Mouse (Mus musculus) left cerebral cortex, adult 8-10 months (tissue): ENCODE results near the gene Tagln. TPM values are rescaled to one million over a fixed set of nuclear protein-coding genes. Genes with fewer than 3 reads are reported as not detected.

ENCODE experiments used
- DNase-seq, 2 experiments: peaks; one replicate each; pipeline ENCODE4 v3.0.0; 2022; ENCODE audit warnings: low spot score in 2 of 2
- total RNA-seq, 4 experiments: library from RNA; stranded (reverse); gene quantifications; 2 replicates each; pipeline ENCODE4 v1.2.4; 2022

Tagln gene
- total RNA-seq = 10 to 100 TPM in 1 of 4 experiments, 1 to 10 TPM in 3; 8.9 to 17.1 (median 9.1) TPM

DNA sequence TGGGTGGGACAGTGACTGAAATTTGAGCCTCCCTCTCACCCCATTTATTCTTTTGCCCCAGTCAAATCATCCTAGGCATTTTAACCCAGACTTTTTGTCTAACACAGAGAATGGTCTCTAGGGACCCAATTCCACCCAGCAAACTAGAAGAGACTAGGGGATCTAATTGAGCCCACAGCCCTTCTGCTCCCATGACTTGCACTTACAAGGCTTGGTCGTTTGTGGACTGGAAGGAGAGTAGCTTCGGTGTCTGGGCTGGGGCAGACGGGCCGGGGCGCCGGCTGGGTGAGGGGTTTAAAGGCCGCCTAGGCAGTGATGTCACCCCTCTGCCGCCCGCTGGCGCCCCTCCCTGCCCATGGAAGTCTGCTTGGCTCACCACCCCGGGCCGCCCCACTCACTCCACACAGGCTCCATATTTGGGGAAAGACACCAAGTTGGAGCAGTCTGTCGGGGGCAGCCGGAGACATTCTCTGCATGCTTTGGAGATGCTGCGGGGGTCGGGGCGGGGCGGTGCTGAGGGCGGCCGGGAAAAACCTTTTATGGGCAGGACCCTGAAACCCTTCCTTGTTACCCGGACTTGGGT, at the start of gene Tagln:
Gene Tagln (minus strand): TSS at position 431 of the 583 bp plus-strand sequence.
- no peak for DNase-seq

- DNase-seq = peak in 1 of 2 experiments; percentile 32
These were observed 49.3 kb upstream of the Tagln start for GRCm38 (mm10) chr9:45985229-45985567.

- DNase-seq = peak; percentile 76 to 87
These were observed 48.8 kb upstream of the Tagln start for GRCm38 (mm10) chr9:45984409-45985228.

DNA sequence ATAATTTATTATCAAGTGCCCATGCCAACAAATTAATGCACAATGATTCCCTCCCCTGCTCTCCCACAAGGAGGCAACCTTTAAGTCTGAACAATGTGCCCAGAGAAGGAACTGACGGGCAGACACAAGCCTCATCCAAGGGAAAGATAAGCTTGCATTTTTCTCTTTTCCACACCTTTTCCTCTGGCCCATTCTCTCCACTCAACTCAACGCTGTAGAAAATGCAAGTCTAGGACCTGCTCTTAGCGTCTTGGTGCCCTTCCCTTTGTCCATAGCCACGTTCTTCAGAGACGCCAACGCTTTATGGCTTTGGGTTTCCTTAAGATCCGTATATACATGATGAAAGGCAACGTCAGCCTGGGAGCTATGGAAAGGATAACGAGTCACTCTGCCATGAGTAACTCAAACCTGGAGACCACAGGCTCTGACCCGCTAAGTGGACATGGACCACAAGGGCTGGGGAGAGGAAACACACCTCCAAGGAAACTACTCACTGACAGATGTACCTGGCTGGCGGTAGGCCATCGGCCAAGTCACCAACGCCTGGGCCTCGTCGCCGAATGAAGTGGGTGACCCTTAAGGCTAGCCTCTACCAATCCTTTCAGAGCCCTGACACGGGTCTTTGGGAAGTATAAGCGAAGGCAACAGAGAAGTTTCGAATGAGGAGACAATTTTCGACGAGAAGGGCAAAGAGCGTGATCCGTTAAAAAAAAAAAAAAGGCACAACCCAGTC, 48.0 kb upstream of the Tagln start:
- no peak for DNase-seq

GRCm38 (mm10) chr9:45981331-45981730, 45.5 kb upstream of the Tagln start:
- no peak for DNase-seq

GRCm38 (mm10) chr9:45980611-45981010, 44.8 kb upstream of the Tagln start:
- DNase-seq = no peak

DNA sequence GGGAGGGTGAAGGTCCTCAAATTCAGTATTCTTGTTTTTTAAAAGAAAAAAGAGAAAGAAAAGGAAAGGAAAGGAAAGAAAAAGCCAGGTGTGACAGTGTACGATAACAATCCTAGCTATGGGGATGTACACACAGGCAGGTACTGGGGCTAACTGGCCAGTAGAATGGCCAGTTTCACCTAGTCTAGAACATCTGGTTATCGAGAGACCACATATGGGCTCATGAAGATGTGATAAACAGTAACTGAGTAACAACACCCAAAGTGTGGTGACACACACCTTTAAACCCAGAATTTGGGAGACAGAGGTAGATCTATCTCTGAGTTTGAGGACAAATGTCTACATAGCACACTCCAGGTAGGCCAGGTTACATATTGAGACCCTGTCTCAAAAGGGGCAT, 43.9 kb upstream of the Tagln start:
- no peak for DNase-seq

GRCm38 (mm10) chr9:45976884-45977283, 41.0 kb upstream of the Tagln start:
- no peak for DNase-seq

DNA sequence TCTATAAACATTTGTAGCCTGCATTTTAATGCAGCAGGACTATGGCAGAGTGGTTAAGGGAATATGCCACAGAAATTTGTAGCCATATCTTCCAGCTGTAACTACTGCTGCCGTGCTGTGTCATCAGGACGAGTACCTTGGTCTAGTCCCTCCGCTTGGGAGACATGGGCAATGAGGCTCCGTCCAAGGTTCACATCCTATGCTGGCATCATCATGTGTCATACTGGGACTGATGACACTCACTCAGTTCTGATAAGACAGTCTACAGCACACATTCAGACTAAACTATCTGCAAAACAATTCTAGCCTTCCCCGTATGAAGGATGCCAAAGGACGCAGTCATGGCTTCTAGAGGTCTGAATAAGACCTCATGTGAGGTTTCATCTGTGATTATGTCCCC, 27.7 kb upstream of the Tagln start:
- DNase-seq = no peak

GRCm38 (mm10) chr9:45961855-45962254, 26.0 kb upstream of the Tagln start:
- no peak for DNase-seq

DNA sequence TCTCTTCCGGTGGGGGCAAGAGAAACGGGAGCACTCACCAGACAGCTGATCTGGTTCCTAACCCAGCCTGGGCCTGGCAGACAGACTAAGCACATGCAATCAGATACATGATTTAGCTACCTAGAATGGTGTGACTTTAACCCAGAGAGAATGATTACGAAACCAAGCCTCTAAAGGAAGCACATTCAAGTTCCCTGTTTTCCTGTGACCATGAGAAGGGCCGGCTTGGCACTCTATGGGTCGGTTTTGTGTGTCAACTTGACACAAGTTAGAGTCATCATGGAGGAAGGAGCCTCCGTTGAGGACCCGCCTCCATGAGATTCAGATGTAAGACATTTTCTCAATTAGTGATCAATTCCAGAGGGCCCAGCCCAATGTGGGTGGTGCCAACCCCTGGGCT, 23.8 kb upstream of the Tagln start:
- no peak for DNase-seq

GRCm38 (mm10) chr9:45958851-45959250, 23.0 kb upstream of the Tagln start:
- DNase-seq = no peak

DNA sequence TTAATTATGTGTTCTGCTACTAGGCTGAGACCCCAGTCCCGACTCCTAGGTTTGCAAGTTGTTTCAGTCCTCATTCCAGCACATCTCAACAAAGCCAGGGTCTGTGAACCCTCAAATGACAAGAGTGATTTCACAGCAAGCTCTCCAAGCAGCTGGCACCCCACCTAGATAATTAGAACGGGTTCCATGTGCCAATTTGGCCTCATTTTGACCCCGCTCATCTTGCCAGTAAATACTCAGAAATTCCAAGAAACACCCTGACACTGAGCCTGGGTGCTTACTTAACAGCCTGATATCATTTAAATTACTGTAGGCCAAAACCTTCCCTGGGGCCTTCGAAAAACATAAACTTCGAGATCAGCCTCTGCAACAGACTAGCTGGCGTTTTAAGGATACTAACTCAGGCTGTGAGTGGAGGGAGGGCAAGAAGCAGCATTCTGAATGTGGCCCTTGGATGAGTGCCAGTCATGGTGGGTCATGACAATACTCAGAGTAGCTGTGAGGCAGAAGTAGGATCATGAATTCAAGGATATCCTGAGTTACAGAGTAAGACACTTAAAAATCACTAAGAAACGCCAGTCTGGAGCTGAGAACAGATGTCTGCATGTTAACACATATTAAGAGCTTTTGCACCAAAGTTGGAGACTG, 22.3 kb upstream of the Tagln start:
- no peak for DNase-seq

- peak; percentile 77 to 90 for DNase-seq
These were observed 19.5 kb upstream of the Tagln start, which contains the start of gene Sidt2 for GRCm38 (mm10) chr9:45955107-45955963. TSS of gene Sidt2 (minus strand) at chr9:45955258.

DNA sequence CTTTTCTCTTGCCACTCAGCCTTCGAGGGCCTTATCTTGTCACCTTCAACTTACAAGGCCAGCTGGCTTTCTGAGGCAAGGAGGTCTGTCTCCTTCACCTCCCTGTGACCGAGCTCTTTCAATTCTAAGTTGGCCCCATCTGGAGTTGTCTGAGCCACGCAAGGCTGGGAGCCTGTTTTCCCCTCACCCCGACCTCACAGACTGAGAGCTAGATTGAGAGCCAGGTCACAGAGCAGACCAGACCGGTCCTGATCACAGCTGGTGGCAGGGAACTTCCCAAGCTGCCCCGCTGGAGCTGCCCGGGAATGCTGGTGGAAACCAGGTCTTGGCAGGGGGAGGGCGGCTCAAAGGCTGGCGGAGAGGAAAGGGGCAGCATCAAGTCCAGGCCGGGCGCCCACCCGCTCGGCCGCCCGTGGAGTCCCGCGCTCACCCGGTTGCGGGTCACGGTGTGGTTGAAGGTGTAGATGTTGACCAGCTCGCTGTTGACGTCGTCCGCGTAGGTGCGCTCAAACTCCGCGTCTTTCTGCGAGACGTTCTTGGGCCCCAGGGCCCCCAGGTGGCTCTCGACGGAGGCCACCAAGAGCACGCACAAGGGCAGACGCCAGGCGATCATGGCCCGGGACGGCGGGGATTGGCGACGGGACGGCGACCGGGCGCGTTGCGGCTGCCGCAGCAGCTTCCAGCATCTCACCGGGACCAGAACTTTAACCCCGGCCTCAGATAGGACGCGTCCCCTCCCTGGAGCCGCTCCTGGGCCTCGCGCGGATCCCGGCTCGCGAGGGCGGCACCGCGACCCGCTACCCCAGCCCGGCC, 18.6 kb upstream of the Tagln start:
- DNase-seq = peak; percentile 47 to 51

DNA sequence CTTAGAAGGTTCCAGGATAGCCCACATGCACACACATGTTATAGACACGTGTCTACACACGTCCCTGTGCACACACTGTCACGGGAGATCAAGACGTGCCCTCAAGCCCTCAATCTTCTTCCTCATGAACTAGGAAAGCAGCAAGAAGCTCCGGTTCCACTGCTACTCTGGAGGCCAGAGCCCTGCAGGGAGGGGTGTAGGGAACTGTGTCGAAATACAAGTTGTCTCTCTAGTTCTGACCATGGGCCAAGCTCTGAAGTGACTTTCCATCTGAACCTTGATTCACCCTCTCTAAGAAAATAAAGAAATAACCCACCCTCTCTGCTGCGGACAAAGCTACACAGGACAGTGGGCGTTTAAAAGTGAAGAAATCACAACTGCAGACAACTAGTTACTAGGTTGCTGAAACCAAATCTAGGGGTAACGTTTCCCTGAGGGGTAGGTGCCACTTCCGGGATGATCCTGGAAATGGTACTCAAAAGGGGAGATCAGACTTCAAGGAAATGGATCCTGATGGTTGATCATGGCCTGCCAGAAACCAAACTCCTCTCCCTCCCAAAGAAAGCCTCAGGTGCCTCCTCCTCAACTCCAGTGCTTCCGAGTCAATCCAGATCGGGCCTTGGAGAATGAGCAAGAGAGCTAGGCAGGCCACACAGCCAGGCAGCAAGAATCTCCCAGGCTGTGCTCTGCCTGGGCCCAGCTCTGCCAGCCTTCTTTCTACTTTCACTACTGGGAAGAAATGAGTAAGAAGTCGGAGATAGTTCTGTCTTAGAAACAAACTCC, 17.8 kb upstream of the Tagln start:
- no peak for DNase-seq

DNA sequence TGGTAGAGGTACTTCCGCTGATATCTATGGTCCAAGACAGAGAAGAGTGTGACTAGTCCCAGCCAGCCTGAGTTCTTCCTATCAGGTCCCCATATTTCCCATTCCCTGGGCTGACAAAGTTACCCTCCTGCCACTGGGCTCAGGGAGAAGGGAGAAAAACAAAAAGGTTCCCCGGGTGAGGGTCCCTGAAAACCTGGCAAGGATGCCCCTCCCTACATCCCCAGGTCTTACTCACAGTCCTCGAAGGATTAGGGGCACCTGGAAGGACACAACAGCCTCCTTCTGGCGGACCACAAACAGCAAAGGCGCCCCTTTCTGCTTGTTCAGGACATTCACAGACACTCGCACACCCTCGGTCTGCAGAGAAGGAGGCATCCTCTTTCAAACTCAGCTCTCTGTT, 17.0 kb upstream of the Tagln start:
- DNase-seq = no peak

DNA sequence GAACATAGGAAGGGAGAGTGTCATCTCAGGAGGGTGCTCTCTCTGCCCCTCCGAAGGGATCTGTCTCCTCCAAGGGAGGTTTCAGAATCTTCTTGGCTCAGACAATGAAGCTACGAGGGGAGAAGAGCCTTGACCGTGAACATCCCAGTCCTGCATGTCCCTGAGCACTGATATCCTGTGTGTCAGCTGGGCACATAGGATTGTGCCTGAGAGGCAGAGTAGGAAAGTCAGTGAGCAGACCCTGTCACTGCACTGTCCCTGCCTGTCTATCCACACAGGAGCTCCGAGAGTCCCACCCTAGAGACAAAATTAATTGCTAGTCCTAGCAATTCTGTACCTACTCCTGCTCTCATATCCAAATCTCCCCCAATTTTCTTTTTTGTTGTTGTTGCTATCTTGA, 16.2 kb upstream of the Tagln start:
- DNase-seq = no peak

DNA sequence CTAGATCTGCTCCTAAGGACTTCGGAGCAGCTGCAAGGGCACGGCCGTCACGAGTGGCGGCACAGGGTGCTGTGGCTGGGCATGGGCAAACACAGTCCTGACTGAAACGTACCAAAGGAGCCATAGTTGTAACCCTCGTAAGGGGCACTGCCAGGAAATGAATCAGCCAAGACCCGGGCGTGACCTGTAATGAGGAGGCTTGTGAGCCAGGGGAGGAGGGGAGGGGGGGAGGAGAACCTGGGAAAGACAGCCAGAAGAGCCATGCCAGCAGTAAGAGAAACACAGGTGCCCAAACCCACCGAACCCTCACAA, 11.0 kb upstream of the Tagln start:
- DNase-seq = no peak
